Mouse (Mus musculus) limb, embryonic 14.5 days (tissue): ENCODE measurements around the gene 3110009E18Rik. TPM values are rescaled to one million over a fixed set of nuclear protein-coding genes. Genes with fewer than 3 reads are reported as not detected.

Experiments used
- ATAC-seq: fragments of 200-750 bp; cut with Nextera tagmentation; 2 replicates; pipeline ENCODE4 v1.8.0; 2017; ENCODE audit warnings: low read depth, moderate number of reproducible peaks, moderate TSS enrichment; ENCODE audit not compliant: low FRiP score
- DNase-seq: peaks from one replicate; pipeline ENCODE4 v3.0.0-alpha.2; 2015; ENCODE audit warnings: low spot score
- H3K27ac ChIP-seq: fragments of 300-500 bp; sonication (generic); replicated peaks from 2 replicates; pipeline ENCODE4 v1.5.1; 2014; ENCODE audit warnings: low read depth, mild to moderate bottlenecking, low read length, moderate library complexity, mixed read lengths
- H3K27me3 ChIP-seq: fragments of 300-500 bp; sonication (generic); 2 replicates; pipeline ENCODE4 v1.6.1; 2014; ENCODE audit warnings: low read length, mixed read lengths; ENCODE audit not compliant: control insufficient read depth, insufficient read depth
- H3K36me3 ChIP-seq: fragments of 300-500 bp; sonication (generic); 2 replicates; pipeline ENCODE4 v1.6.1; 2014; ENCODE audit warnings: mild to moderate bottlenecking, low read length, moderate library complexity, mixed read lengths; ENCODE audit not compliant: control insufficient read depth, insufficient read depth
- H3K4me1 ChIP-seq: fragments of 300-500 bp; sonication (generic); 2 replicates; pipeline ENCODE4 v1.6.1; 2014; ENCODE audit warnings: antibody characterized with exemption, low read length, mixed read lengths; ENCODE audit not compliant: control insufficient read depth, insufficient read depth
- H3K4me2 ChIP-seq: fragments of 300-500 bp; sonication (generic); replicated peaks from 2 replicates; pipeline ENCODE4 v1.6.1; 2014; ENCODE audit warnings: low read depth, mild to moderate bottlenecking, low read length, moderate library complexity; ENCODE audit not compliant: severe bottlenecking
- H3K4me3 ChIP-seq: fragments of 300-500 bp; sonication (generic); replicated peaks from 2 replicates; pipeline ENCODE4 v1.5.1; 2014; ENCODE audit warnings: low read length
- H3K9ac ChIP-seq: fragments of 300-500 bp; sonication (generic); 2 replicates; pipeline ENCODE4 v1.6.1; 2014; ENCODE audit warnings: mild to moderate bottlenecking, low read depth, low read length, moderate library complexity; ENCODE audit not compliant: severe bottlenecking
- H3K9me3 ChIP-seq: fragments of 300-500 bp; sonication (generic); 2 replicates; pipeline ENCODE4 v1.6.1; 2016; ENCODE audit warnings: low read length; ENCODE audit not compliant: control insufficient read depth
- POLR2A ChIP-seq: fragments of 200-500 bp; IDR thresholded peaks from 2 replicates; pipeline ENCODE4 v1.8.0; 2012; ENCODE audit warnings: inconsistent platforms, mild to moderate bottlenecking, moderate library complexity, borderline replicate concordance; ENCODE audit not compliant: insufficient read depth, insufficient read length; ENCODE audit errors: extremely low read depth
- WGBS: fragments of 180-500 bp; shearing (Covaris S2); extraction: QIAGEN DNeasy Blood & Tissue Kit; methylation state at CpG from one replicate; pipeline ENCODE4 v1.1.7; 2014; 5-methylcytosine and 5-hydroxymethylcytosine counted together
- polyA plus RNA-seq, 2 experiments: library from polyadenylated mRNA; depleted of rRNA in 1 of 2; stranded (reverse) in 1 of 2; unstranded in 1 of 2; fragments of >200 nt; fragmentation: Nextera tagmentation in 1 of 2; extraction: Ambion mirVana in 1 of 2; gene quantifications; 2 replicates each; pipeline versions ENCODE4 v1.2.1 to v1.2.3; 2012 to 2014

The 3110009E18Rik gene
- polyA plus RNA-seq, 2 experiments = 11.4 to 20.9 TPM

GRCm38 (mm10) chr1:120162616-120163015 lies 41.6 kb downstream of the 3110009E18Rik start:
- Histone ChIP-seq H3K27me3 (no peaks in the 10 kb centered on the region), H3K27ac (no peak overlapping the region), H3K4me3 (no peak overlapping the region), H3K36me3 (no peaks in the 10 kb centered on the region), H3K4me2 (no peak overlapping the region), H3K9ac (no peak overlapping the region), H3K9me3 (0 out of 2 replicates have a peak, but pooled peaks cover 6% of the 10 kb centered on the region), H3K4me1 (peaks cover 3% of the 10 kb centered on the region; the same call in 1 of the 2 replicates)
- TF ChIP-seq POLR2A = no peak
- no peak for DNase-seq
- 81% methylated on average over 1 of the region's 1 CpGs for WGBS
- ATAC-seq = no peak

DNA sequence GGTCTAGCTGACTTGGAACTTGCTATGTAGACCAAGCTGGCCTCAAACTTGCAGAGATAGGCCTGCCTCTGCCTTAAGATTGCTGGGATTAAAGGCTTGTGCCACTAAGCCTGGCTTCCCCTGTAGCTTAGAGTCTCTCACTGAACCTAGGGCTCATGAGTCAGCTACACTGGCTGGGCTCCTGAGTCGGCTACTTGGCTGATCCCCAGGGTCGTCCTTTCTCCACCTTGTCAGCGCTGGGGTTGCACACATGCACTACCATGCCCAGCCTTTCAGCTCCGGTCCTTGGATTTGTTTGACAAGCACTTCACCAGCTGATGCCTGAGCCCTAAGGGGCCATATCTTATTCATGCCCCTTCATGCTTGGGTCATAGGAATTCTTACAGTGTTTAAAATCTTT lies 47.0 kb downstream of the 3110009E18Rik start:
- Histone ChIP-seq H3K27ac (no peak overlapping the region), H3K36me3 (no peaks in the 10 kb centered on the region), H3K27me3 (no peaks in the 10 kb centered on the region), H3K4me2 (no peak overlapping the region), H3K4me3 (no peak overlapping the region), H3K9me3 (0 out of 2 replicates have a peak, but pooled peaks cover 3% of the 10 kb centered on the region), H3K4me1 (no peaks in the 10 kb centered on the region), H3K9ac (no peak overlapping the region)
- DNase-seq (no peak), ATAC-seq (no peak)
- no peak for TF ChIP-seq POLR2A
- WGBS = 59% methylated on average over 4 of the region's 4 CpGs

GRCm38 (mm10) chr1:120168674-120169073 lies 47.7 kb downstream of the 3110009E18Rik start:
- Histone ChIP-seq H3K4me2 (no peak overlapping the region), H3K4me1 (no peaks in the 10 kb centered on the region), H3K27ac (no peak overlapping the region), H3K4me3 (no peak overlapping the region), H3K9me3 (no peaks in the 10 kb centered on the region), H3K9ac (no peak overlapping the region), H3K27me3 (no peaks in the 10 kb centered on the region), H3K36me3 (no peaks in the 10 kb centered on the region)
- 76% methylated on average over 7 of the region's 7 CpGs for WGBS
- no peak for DNase-seq
- no peak for ATAC-seq
- no peak for TF ChIP-seq POLR2A

DNA sequence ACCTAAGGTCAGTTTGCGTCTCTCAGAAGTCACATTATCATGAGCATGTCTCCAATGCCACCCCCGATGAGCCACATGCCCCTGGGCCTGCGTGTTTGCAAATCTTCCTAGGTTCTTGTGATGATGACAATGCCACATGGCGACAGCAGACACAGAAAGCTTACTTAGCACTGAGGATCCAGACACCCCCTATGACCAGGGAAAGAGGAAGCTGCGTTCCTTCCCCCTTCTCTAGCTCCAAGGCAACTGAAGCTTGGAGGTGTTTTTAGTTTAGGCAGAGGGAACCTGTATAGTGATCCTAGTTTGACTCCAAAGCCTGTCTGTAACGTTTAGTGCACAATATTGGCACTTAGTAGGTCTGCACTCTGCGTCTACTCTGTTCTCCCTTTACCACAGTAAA lies 49.3 kb downstream of the 3110009E18Rik start:
- H3K36me3 ChIP-seq = no peaks in the 10 kb centered on the region
- no peak overlapping the region for H3K4me3 ChIP-seq
- no peak overlapping the region for H3K9ac ChIP-seq
- H3K9me3 ChIP-seq = no peaks in the 10 kb centered on the region
- H3K27me3 ChIP-seq = no peaks in the 10 kb centered on the region
- H3K4me2 ChIP-seq = no peak overlapping the region
- no peak overlapping the region for H3K27ac ChIP-seq
- WGBS = 85% methylated on average over 7 of the region's 7 CpGs
- H3K4me1 ChIP-seq = no peaks in the 10 kb centered on the region
- no peak for TF ChIP-seq POLR2A
- no peak for DNase-seq
- ATAC-seq = no peak

DNA sequence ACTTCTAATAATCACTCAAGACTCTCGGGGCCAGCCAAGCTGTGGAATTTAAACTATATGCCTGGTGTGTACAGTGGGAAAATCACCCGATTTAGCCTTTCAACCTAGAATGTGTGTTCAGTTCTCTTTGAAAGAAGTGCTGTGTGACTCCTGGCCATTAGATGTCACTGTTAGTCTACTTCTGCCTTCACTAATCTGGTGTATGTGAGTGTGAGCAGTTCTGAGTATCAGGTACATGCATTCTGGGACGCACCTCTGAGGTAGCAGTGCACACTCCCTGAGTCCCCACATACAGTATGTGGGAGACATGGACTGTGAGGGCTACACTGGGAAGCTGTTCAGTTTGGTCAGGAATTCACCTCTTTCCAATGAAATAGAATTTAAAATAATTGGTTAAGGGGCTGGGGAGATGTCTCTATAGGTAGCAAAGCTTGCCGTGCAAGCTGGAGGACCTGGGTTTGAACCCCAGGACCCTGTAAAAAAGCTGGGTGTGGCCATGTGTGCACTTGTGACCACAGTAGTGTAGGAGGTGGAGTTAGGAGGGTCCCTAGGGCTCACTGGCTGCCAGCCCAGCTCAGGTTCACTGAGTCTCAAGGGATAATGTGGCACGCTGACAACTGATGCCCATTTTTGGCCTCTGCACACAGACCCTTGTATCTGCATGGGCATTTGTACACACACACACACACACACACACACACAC lies 51.0 kb downstream of the 3110009E18Rik start:
- no peak overlapping the region for H3K4me2 ChIP-seq
- H3K36me3 ChIP-seq = no peaks in the 10 kb centered on the region
- H3K27me3 ChIP-seq = no peaks in the 10 kb centered on the region
- TF ChIP-seq POLR2A = no peak
- ATAC-seq (peak; percentile 37; the same call in 1 of the 2 replicates), DNase-seq (peak; percentile 54)
- no peaks in the 10 kb centered on the region for H3K9me3 ChIP-seq
- H3K9ac ChIP-seq = no peak overlapping the region
- WGBS = 56% methylated on average over 5 of the region's 5 CpGs
- no peaks in the 10 kb centered on the region for H3K4me1 ChIP-seq
- H3K27ac ChIP-seq = no peak overlapping the region
- no peak overlapping the region for H3K4me3 ChIP-seq
